Mouse (Mus musculus) olfactory bulb, adult 2 months (tissue): ENCODE measurements at regions not wholly inside any gene's neighbourhood (a gene's known extent, or its start where the extent isn't known, plus 50 kb on each side); places are given as distances from the start of the nearest gene placed in this dataset.
"Not testable (repeated sequence)": the region's sequence is repeated elsewhere in the genome, so short reads cannot be mapped to it uniquely, and the experiment has no call there.

Experiments used
- H3K27ac ChIP-seq: fragments of 200-500 bp; 2 replicates; pipeline ENCODE4 v1.5.1; 2012; ENCODE audit warnings: low read depth, low read length; ENCODE audit not compliant: insufficient read depth
- H3K4me1 ChIP-seq: fragments of 200-500 bp; 2 replicates; pipeline ENCODE4 v1.6.1; 2012; ENCODE audit warnings: low read length; ENCODE audit not compliant: control insufficient read depth, insufficient read depth
- H3K4me3 ChIP-seq: fragments of 200-500 bp; 2 replicates; pipeline ENCODE4 v1.5.1; 2012; ENCODE audit warnings: mild to moderate bottlenecking, low read depth, low read length, moderate library complexity; ENCODE audit not compliant: insufficient read depth
- CTCF ChIP-seq: fragments of 200-500 bp; IDR thresholded peaks from 2 replicates; pipeline ENCODE4 v1.5.1; 2012; ENCODE audit warnings: low read depth, mild to moderate bottlenecking, low read length, moderate library complexity; ENCODE audit not compliant: insufficient read depth
- POLR2A ChIP-seq: fragments of 200-500 bp; IDR thresholded peaks from 2 replicates; pipeline ENCODE4 v1.6.1; 2012; ENCODE audit warnings: mild to moderate bottlenecking, low read depth, low read length, moderate library complexity; ENCODE audit not compliant: insufficient read depth
- WGBS: fragments of 180-500 bp; shearing (Covaris S2); methylation state at CpG from one replicate; pipeline ENCODE4 v1.1.7; 2018; 5-methylcytosine and 5-hydroxymethylcytosine counted together

DNA sequence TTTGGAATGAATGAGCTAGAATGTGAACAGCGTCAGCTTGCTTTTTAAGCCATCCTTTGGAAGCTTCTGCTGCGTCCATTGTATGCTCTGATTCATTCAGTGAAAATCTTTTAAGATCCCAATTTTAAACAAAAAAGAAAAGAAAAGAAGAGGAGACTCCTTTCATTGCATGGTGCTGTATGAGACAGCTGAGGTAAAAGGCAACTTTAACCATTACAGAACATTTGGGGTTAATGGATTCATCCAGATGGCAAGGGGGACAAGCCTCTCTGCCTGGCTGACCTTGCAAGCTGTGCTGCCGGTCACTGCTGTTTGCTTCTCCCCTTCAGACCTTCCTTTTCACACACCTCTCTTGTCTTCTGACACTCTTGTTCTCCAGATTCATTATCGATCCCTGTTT lies 176.0 kb upstream of the Intu start:
- no peak overlapping the region for H3K27ac ChIP-seq
- WGBS: 79% methylated on average over 4 of the region's 4 CpGs
- H3K4me3 ChIP-seq: no peak overlapping the region
- H3K4me1 ChIP-seq: no peaks in the 10 kb centered on the region
- TF ChIP-seq CTCF: no peak
- TF ChIP-seq POLR2A: no peak

DNA sequence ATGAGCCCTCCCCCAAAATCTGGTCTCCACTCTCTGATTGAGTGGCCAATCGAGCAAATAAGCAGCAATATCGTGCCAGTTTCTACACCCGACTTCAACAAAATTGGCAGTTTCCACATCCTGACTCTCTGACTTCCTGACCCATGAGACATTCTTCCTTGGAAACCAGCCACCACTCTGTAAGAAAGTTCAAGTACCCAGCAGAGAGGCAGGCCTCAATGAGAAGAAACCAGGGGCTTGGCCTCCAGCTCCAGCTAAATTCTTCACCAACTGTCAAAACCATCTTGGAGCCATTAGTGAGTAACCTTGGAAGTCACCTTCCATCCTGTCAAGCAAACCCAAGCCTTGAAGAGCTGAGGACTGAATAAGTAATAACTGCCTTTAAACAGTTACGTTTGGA lies 162.7 kb upstream of the Intu start:
- no peaks in the 10 kb centered on the region for H3K4me1 ChIP-seq
- no peak overlapping the region for H3K4me3 ChIP-seq
- no peak overlapping the region for H3K27ac ChIP-seq
- no peak for TF ChIP-seq CTCF
- no peak for TF ChIP-seq POLR2A
- 82% methylated on average over 4 of the region's 4 CpGs for WGBS

DNA sequence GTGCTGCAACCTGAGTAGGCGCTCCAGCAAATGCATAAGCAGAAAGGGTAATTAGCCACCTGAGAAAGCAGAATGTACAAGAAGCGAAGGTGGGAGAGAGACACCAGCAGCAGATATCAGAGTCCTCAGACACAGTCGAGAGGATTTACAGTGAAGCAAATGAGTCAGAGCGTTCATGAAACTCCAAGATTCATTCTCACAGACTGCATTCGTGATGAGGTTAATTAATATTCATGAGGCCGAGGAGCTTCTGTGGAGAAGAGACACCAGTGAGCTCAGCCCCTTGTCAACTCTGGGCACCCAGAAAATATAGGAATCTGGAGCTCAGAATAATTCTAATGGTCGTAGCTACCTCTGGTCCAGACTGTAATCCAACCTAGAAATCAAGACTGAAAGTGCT lies 159.7 kb upstream of the Intu start:
- no peak overlapping the region for H3K27ac ChIP-seq
- no peak overlapping the region for H3K4me3 ChIP-seq
- 39% methylated on average over 7 of the region's 7 CpGs for WGBS
- H3K4me1 ChIP-seq: no peaks in the 10 kb centered on the region
- no peak for TF ChIP-seq CTCF
- no peak for TF ChIP-seq POLR2A

DNA sequence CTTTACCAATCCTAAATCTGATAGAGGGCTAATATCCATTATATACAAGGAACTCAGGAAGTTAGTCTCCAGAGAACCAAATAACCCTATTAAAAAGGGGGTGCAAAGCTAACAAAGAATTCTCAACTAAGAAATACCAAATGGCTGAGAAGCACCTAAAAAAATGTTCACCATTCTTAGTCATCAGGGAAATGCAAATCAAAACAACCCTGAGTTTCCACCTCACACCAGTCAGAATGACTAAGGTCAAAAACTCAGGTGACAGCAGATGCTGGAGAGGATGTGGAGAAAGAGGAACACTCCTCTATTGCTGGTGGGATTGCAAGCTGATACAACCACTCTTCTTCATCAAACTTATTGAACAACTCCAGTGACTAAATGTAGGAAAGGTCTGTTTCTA lies 154.9 kb upstream of the Intu start:
- H3K27ac ChIP-seq, H3K4me3 ChIP-seq: not testable (repeated sequence)

DNA sequence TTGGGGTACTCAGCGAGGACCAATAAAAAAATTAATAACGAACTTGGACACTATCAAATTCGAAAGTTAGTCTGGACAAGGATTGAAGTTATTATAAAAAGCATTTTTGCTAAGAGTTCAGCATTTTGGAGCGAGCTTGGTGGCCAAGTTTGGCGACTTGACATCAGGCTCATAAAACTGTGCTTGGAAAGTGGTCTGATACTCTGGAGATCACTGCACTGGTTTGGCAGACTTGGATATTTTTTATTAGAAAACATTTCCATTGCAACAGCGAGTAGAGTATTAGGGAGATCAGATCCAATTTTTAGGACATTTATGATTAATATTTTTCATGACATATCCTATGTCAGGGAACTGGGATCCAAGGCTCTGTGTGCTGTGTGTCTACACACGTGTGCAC lies 153.7 kb upstream of the Intu start:
- Histone ChIP-seq H3K4me3 (no peak overlapping the region), H3K27ac (no peak overlapping the region), H3K4me1 (no peaks in the 10 kb centered on the region)
- TF ChIP-seq POLR2A (no peak), CTCF (no peak)
- WGBS: 89% methylated on average over 7 of the region's 7 CpGs

More for the DNA sequence above, 154.9 kb upstream of the Intu start:
- not testable (repeated sequence) for H3K4me1 ChIP-seq

DNA sequence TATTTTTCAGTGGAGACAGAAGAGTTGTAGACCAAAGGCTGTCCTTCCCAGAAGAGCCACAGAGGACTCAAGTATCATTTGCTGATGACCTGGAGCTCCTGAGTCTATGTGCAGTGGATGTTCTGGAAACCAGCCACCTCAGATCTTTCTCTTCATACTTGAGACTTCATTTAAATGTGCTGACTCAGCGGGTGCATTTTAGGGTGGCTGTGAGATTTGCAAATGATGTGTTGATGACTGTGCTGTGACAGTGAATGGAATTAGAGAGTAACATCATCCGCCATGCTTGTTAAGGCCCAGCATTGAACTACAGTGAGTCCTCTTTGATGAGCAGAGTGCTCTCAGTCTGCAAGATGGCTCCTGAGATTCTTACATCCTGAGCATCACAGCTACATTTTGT lies 152.0 kb upstream of the Intu start:
- Histone ChIP-seq H3K27ac (no peak overlapping the region), H3K4me3 (no peak overlapping the region), H3K4me1 (no peaks in the 10 kb centered on the region)
- 100% methylated on average over 2 of the region's 2 CpGs for WGBS
- no peak for TF ChIP-seq POLR2A
- TF ChIP-seq CTCF: no peak

DNA sequence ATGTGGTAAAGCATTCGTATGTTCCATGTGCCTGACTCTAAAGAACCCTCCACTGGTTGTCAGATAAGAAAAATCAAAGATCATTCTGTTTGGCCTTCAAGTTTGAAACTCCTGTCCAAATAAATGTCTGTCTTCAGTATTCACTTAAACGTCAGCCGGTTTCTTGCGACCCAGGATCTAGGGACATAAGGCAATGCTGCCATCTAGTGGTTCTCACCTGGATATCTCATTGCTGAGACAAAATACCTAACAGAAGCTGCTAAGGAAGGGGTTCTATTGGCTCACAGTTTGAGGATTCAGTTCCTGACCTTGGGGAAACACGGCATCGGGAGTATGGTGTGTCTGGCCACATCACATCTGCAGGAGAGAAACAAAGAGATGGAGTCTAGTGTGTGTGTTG lies 139.5 kb upstream of the Intu start:
- Histone ChIP-seq H3K4me3 (no peak overlapping the region), H3K4me1 (no peaks in the 10 kb centered on the region), H3K27ac (no peak overlapping the region)
- TF ChIP-seq CTCF (no peak), POLR2A (no peak)
- WGBS: 45% methylated on average over 6 of the region's 6 CpGs

DNA sequence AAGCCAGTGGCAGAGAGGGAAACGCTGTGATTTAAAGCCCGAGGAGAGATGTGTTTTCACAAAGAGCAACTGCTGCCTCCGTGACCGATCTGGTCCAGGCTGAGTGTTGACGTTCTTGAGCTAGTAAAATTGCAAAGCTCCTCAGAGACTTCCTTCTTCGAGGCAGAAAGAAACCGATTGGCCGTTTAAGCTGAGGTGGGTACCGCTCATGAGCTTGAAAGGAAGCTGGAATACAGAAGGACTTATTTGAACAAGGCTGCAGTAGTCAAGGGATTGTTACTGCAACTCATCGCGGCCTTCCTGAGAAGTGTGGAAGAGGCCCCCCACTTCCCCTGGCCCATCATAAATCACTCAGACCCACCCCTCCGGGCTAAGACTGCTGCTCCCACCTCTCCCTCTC lies 132.9 kb upstream of the Intu start:
- Histone ChIP-seq H3K4me1 (no peaks in the 10 kb centered on the region), H3K27ac (no peak overlapping the region), H3K4me3 (no peak overlapping the region)
- TF ChIP-seq POLR2A (no peak), CTCF (no peak)
- WGBS: 83% methylated on average over 12 of the region's 12 CpGs

DNA sequence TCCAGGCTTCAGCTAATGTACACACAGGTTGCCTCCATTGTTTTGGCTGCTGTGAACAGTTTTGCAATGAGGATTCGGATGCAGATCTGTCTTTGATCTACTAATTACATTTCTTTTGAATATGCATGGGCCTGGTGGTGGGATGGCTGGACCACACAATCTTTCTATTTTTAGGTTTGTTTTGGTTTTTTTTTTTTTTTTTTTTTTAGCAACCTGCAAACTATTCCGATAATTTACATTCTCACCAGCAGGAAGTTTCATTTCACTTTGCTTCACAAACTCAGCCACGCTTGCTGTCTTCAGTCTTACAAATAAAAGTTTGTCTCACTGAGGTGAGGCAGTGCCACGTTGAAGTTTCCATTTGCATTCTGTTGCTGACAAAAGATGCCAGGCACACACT lies 127.7 kb upstream of the Intu start:
- H3K27ac ChIP-seq: no peak overlapping the region
- H3K4me3 ChIP-seq: no peak overlapping the region
- no peaks in the 10 kb centered on the region for H3K4me1 ChIP-seq
- TF ChIP-seq POLR2A (no peak), CTCF (no peak)
- WGBS: 65% methylated on average over 4 of the region's 4 CpGs

DNA sequence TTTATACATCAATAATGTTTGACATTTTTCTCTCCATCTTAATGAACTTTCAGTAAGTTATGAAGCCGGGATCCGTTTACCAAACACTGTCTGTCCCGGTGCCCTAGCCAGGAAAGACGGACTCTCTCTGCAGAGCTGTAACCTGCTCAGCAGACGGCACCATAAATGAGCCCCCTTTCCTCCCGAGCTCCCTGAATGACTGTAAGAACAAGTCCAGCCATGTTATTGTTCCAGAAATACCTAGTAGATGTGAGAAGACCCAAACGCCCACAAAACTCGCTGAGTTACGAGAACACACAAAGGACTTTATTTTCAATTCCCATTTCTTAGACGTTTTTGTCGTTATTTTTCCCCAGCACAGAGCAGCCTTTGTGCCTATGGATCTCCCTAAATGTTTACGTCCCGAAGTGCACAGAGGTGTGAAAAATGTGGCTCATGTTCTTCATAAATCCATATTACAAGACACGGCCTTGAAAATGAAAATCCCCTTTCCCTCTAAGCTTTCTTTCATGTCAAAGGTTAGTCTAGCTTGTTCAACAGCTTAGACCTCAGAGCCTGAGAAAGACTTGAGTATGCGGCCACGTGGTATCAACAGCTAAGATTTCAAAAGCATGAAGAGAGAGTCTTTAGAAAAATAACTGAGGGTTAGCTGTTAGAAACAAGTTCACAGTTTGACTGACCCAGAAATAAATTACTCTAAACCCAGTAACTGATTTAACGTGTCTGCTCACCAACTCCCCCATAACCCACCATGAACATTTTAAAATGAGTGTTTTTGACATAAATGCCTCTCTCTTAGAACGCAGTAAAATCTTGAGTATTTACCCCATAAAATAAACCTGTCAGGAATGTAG lies 125.8 kb upstream of the Intu start:
- 76% methylated on average over 18 of the region's 18 CpGs for WGBS
- no peak overlapping the region for H3K27ac ChIP-seq
- no peaks in the 10 kb centered on the region for H3K4me1 ChIP-seq
- TF ChIP-seq CTCF (no peak), POLR2A (no peak)
- H3K4me3 ChIP-seq: no peak overlapping the region
